Comparison of ENCODE assay signal across 13 mouse cellular contexts in the genomic region with DNA sequence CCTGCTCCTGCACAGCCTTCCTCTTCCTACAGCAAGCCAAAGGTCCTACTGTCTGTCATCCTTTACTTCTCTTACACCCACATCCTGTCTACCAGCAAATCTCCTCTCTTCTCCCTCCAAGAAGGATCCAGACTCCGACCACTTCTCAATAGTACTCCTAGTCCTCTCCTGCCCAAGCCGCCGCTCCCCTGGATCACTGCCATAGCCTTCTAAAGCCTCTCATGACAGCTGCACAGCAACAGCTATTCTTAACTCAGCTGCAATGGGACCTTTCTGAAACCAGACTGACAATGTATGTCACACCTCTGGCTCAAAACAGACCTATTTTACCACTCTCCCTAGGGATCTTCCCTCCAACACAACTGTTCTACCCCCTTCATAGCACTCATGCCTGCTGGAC. TPM values are rescaled to one million over a fixed set of nuclear protein-coding genes. Genes with fewer than 3 reads are reported as not detected.
DNase-seq lines count a peak whose midpoint lies in the region; ATAC-seq and TF ChIP-seq lines count a peak whose summit lies in the region.
"Had no signal": no experiment of that assay in that cellular context is flagged by ENCODE, and none has a peak within 500 bp of the region (broad histone marks: within the 10 kb centered on the region; RNA-seq: fewer than 3 reads in every experiment).

No protein-coding gene starts in this region.

- H3K36me3 ChIP-seq in liver, adult 2 months (ENCODE audit: control insufficient read depth, insufficient read depth, low read length) = no peaks in the 10 kb centered on the region
- peaks cover 20% of the 10 kb centered on the region; the same call in 1 of the 2 replicates for H3K36me3 ChIP-seq in forebrain, embryonic 12.5 days (replicated peaks)

- peak; percentile 39 to 52 for DNase-seq in cerebellum, postnatal 10 days
- no peak for DNase-seq in cerebellum, adult 11 months
- no peak for DNase-seq in liver, adult 2 months (ENCODE audit: extremely low read depth, low read depth, low spot score)
- DNase-seq in liver = no peak
- peak; percentile 80 for DNase-seq in heart, postnatal 4 days
- DNase-seq in ovary, postnatal 14 days (ENCODE audit: low spot score) = no peak
- no peak for DNase-seq in cerebellum, adult 2 months
- DNase-seq: B cell, adult 2 months; right cerebral cortex, postnatal 25 days had no signal

- H3K27me3 ChIP-seq in liver, adult 2 months (ENCODE audit: control insufficient read depth, insufficient read depth, low read length) = no peaks in the 10 kb centered on the region
- H3K27me3 ChIP-seq in forebrain, embryonic 12.5 days = no peaks in the 10 kb centered on the region
- no peaks in the 10 kb centered on the region for H3K27me3 ChIP-seq in cerebellum, adult 2 months (ENCODE audit: control insufficient read depth, insufficient read depth, low read length)
- H3K27me3 ChIP-seq: megakaryocyte, embryonic 14.5 days; neural tube, embryonic 12.5 days had no signal

- H3K4me3 ChIP-seq in liver, adult 2 months (ENCODE audit: insufficient read depth, low read depth, low read length) = no peak overlapping the region
- H3K4me3 ChIP-seq in forebrain, embryonic 12.5 days (replicated peaks) = no peak overlapping the region
- no peak overlapping the region for H3K4me3 ChIP-seq in cerebellum, adult 2 months (replicated peaks; ENCODE audit: insufficient read depth, low read depth, low read length)
- H3K4me3 ChIP-seq: megakaryocyte, embryonic 14.5 days; neural tube, embryonic 12.5 days had no signal

- H3K4me1 ChIP-seq in liver, adult 2 months (ENCODE audit: control insufficient read depth, insufficient read depth, low read length) = peaks cover 35% of the 10 kb centered on the region
- no peaks in the 10 kb centered on the region for H3K4me1 ChIP-seq in forebrain, embryonic 12.5 days
- H3K4me1 ChIP-seq in cerebellum, adult 2 months (ENCODE audit: control insufficient read depth, insufficient read depth, low read length) = no peaks in the 10 kb centered on the region; the same call in none of the 2 replicates

- H3K9ac ChIP-seq in liver, adult 2 months (ENCODE audit: low read depth, low read length) = 0 out of 2 replicates have a peak overlapping the region, but pooled peaks have one; percentile 2
- no peak overlapping the region for H3K9ac ChIP-seq in forebrain, embryonic 12.5 days
- H3K9ac ChIP-seq: neural tube, embryonic 12.5 days had no signal

- no peak overlapping the region for H3K27ac ChIP-seq in liver, adult 2 months (replicated peaks; ENCODE audit: insufficient read depth, low read depth, low read length)
- H3K27ac ChIP-seq in forebrain, embryonic 12.5 days = no peak overlapping the region
- no peak overlapping the region for H3K27ac ChIP-seq in cerebellum, adult 2 months (ENCODE audit: insufficient read depth, low read length)
- H3K27ac ChIP-seq: neural tube, embryonic 12.5 days; stomach, postnatal 0 days had no signal

- H3K79me2 ChIP-seq in liver, adult 2 months (ENCODE audit: control insufficient read depth, insufficient read depth, low read length) = peaks cover 63% of the 10 kb centered on the region

- no peak for TF ChIP-seq POLR2A in liver, adult 2 months (IDR thresholded peaks at IDR 0.05; ENCODE audit: extremely low read depth, insufficient read depth, low read length)
- TF ChIP-seq POLR2A in cerebellum, adult 2 months (IDR thresholded peaks at IDR 0.05; ENCODE audit: borderline replicate concordance, insufficient read depth, low read length) = no peak

- 46% methylated on average over 3 of the region's 3 CpGs for WGBS in liver, adult 2 months
- WGBS in forebrain, embryonic 12.5 days = 98% methylated on average over 3 of the region's 3 CpGs
- WGBS in cerebellum, adult 2 months = 22% methylated on average over 3 of the region's 3 CpGs

- ATAC-seq in forebrain, embryonic 12.5 days (ENCODE audit: low FRiP score) = no peak

- no peak overlapping the region for H3K4me2 ChIP-seq in forebrain, embryonic 12.5 days
- H3K4me2 ChIP-seq: neural tube, embryonic 12.5 days had no signal

- H3K9me3 ChIP-seq in forebrain, embryonic 12.5 days = peaks cover 2% of the 10 kb centered on the region; the same call in 1 of the 2 replicates
- H3K9me3 ChIP-seq: megakaryocyte, embryonic 14.5 days had no signal

- no peak for TF ChIP-seq CTCF in liver, adult 2 months (IDR thresholded peaks at IDR 0.05; ENCODE audit: low read depth, low read length)
- no peak for TF ChIP-seq CTCF in cerebellum, adult 2 months (IDR thresholded peaks at IDR 0.05; ENCODE audit: borderline replicate concordance, insufficient read depth, low read depth, low read length)

RNA-seq across cellular contexts. Expression of gene Ppp6r3, which starts 11.2 kb away (rescaled TPM):
- total RNA-seq in liver, adult 2 months (2014; rRNA removed) = 57.5 and 63.7 TPM in 2 replicates
- 24.7 and 27.7 TPM in 2 replicates for polyA plus RNA-seq in liver, adult 2 months (2012; rRNA removed)
- 100 to 1,000 TPM; 108 TPM for total RNA-seq in heart, postnatal 4 days (2021)
- 85.5 and 89.3 TPM in 2 replicates for polyA plus RNA-seq in forebrain, embryonic 12.5 days (2016; fragmentation: Nextera tagmentation; extraction: Ambion mirVana)
- 95.8 and 101 TPM in 2 replicates for polyA plus RNA-seq in cerebellum, adult 2 months (2012; rRNA removed)

Comparison
In these comparisons a context has a peak if more than half of its experiments do, and no peak if none do; other contexts are left out.
1. DNase-seq: peak in cerebellum, postnatal 10 days (2 of 2) and heart, postnatal 4 days (single experiment); none in cerebellum, adult 11 months (single experiment), liver, adult 2 months (single experiment), liver (single experiment), ovary, postnatal 14 days (single experiment) and cerebellum, adult 2 months (0 of 2).